24 mouse cellular contexts compared by ENCODE assay signal in genomic region chr13:48448119-48448518, GRCm38 (mm10).
A peak's percentile ranks its signal among the peaks of the same experiment; 100 is the strongest.
DNase-seq lines count a peak whose midpoint lies in the region; TF ChIP-seq lines count a peak whose summit lies in the region.
"Had no signal": no experiment of that assay in that cellular context is flagged by ENCODE, and none has a peak within 500 bp of the region (broad histone marks: within the 10 kb centered on the region; RNA-seq: fewer than 3 reads in every experiment).

No protein-coding gene starts in this region.

- no peaks in the 10 kb centered on the region for H3K9me3 ChIP-seq in heart, embryonic 10.5 days
- H3K9me3 ChIP-seq: embryonic facial prominence, embryonic 12.5 days; forebrain, embryonic 13.5 days; hindbrain, embryonic 15.5 days; limb, embryonic 13.5 days; liver, embryonic 12.5 days; neural tube, embryonic 15.5 days had no signal

- no peak for TF ChIP-seq POLR2A in embryonic fibroblast, embryonic 13.5 days (IDR thresholded peaks at IDR 0.05; ENCODE audit: low read depth, low read length)

- H3K27me3 ChIP-seq in heart, embryonic 10.5 days (ENCODE audit: insufficient read depth, poor library complexity, severe bottlenecking), result 0 out of 2 replicates have a peak, but pooled peaks cover 4% of the 10 kb centered on the region
- H3K27me3 ChIP-seq: forebrain, embryonic 13.5 days; hindbrain, embryonic 15.5 days; neural tube, embryonic 15.5 days had no signal

- peaks cover 34% of the 10 kb centered on the region for H3K4me1 ChIP-seq in heart, embryonic 10.5 days
- peaks cover 6% of the 10 kb centered on the region for H3K4me1 ChIP-seq in embryonic fibroblast, embryonic 13.5 days (ENCODE audit: control insufficient read depth, insufficient read depth, low read length)
- H3K4me1 ChIP-seq: embryonic facial prominence, embryonic 12.5 days; limb, embryonic 13.5 days had no signal

- no peak for TF ChIP-seq CTCF in embryonic fibroblast, embryonic 13.5 days (IDR thresholded peaks at IDR 0.05; ENCODE audit: borderline replicate concordance, insufficient read depth, low read length)
- TF ChIP-seq CTCF in gastrocnemius, adult 2 months (IDR thresholded peaks at IDR 0.05), result no peak

- intact Hi-C loops in gastrocnemius, adult 2 months (cut with DNase I), result no loop called here

- H3K36me3 ChIP-seq in heart, embryonic 10.5 days, result no peaks in the 10 kb centered on the region
- H3K36me3 ChIP-seq: embryonic facial prominence, embryonic 12.5 days; hindbrain, embryonic 15.5 days; limb, embryonic 13.5 days; liver, embryonic 12.5 days; neural tube, embryonic 15.5 days had no signal

- no peak overlapping the region for H3K4me3 ChIP-seq in heart, embryonic 10.5 days
- H3K4me3 ChIP-seq in embryonic fibroblast, embryonic 13.5 days (ENCODE audit: insufficient read depth, low read length), result no peak overlapping the region
- no peak overlapping the region for H3K4me3 ChIP-seq in gastrocnemius, adult 2 months
- H3K4me3 ChIP-seq: embryonic facial prominence, embryonic 12.5 days; erythroblast, embryonic 14.5 days; forebrain, embryonic 13.5 days; hindbrain, embryonic 15.5 days; limb, embryonic 13.5 days; liver, embryonic 12.5 days; neural tube, embryonic 15.5 days had no signal

- WGBS in heart, embryonic 10.5 days, result 32% methylated on average over 4 of the region's 4 CpGs

- DNase-seq in heart, embryonic 10.5 days (ENCODE audit: low spot score), result no peak
- DNase-seq in heart, adult 8-10 months (ENCODE audit: low spot score), result no peak
- peak; percentile 21 for DNase-seq in right cerebral cortex, postnatal 25 days
- no peak for DNase-seq in right cerebral cortex, postnatal 14 days
- peak; percentile 32 for DNase-seq in telencephalon, adult 2 months (ENCODE audit: low read depth, low spot score)
- DNase-seq in gastrocnemius, adult 2 months, result no peak
- no peak for DNase-seq in cerebellum, postnatal 36 days
- DNase-seq: B cell, adult 2 months; cerebellum, adult 11-12 months; cerebellum, postnatal 10 days; kidney, adult 8-10 months; kidney, postnatal 14 days; layer of hippocampus, postnatal 36 days; lung, adult 18-20 months; lung, postnatal 10 days had no signal

- 0 out of 2 replicates have a peak overlapping the region, but pooled peaks have one; percentile 16 for H3K27ac ChIP-seq in heart, embryonic 10.5 days
- peak overlapping the region; percentile 38; the same call in 1 of the 2 replicates for H3K27ac ChIP-seq in embryonic fibroblast, embryonic 13.5 days (ENCODE audit: insufficient read depth, low read length)
- no peak overlapping the region for H3K27ac ChIP-seq in gastrocnemius, adult 2 months
- H3K27ac ChIP-seq: embryonic facial prominence, embryonic 12.5 days; forebrain, embryonic 13.5 days; hindbrain, embryonic 15.5 days; limb, embryonic 13.5 days; liver, embryonic 12.5 days; neural tube, embryonic 15.5 days; stomach, postnatal 0 days had no signal

Comparison
In these comparisons a context has a peak if more than half of its experiments do, and no peak if none do; other contexts are left out.
1. DNase-seq: peak in right cerebral cortex, postnatal 25 days (single experiment) and telencephalon, adult 2 months (single experiment); none in heart, embryonic 10.5 days (single experiment), heart, adult 8-10 months (single experiment), right cerebral cortex, postnatal 14 days (single experiment), gastrocnemius, adult 2 months (single experiment) and cerebellum, postnatal 36 days (0 of 2).